Mouse (Mus musculus) megakaryocyte-erythroid progenitor cell, adult 5 weeks (primary cell): ENCODE data around the gene 6430531B16Rik. TPM values are rescaled to one million over a fixed set of nuclear protein-coding genes. Genes with fewer than 3 reads are reported as not detected.

Experiments used
- polyA plus RNA-seq: library from polyadenylated mRNA; stranded (reverse); fragments of >175 nt; gene quantifications from 2 replicates; pipeline ENCODE4 v1.2.3, GENCODE M21; 2012

Gene 6430531B16Rik
- 0.28 and 0.29 TPM in 2 replicates for polyA plus RNA-seq

DNA sequence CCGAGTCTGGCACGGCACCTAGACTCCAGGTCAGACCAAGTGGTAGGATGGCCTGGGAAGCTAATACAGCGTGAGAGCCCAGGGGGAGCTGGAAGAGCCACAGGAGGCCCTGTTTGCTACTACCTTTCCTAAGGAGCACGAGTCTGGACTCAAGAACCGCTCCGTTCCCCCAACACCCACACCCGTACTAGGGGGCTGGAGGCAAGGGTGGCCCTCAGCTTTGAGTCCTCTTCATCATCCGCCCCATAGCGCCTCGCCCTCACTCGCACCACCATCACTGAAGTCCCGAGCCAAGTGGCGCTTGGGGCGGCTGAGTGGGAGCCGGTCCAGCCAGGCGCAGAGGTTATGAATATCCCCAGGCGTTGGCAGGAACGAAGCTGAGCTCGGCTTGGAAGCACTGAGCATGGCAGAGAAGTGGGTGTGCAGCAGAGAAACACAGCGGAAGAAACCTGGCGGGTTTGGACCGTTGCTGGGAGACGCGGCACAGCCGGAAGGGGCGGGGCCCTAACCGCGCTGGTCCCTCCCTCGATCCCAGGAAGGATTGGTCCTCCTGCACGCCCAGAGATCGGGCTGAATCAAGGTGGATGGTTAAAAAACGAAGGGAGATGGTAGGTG lies at the start of gene 6430531B16Rik:
Gene 6430531B16Rik (minus strand): TSS at position 478 of the 615 bp plus-strand sequence.

DNA sequence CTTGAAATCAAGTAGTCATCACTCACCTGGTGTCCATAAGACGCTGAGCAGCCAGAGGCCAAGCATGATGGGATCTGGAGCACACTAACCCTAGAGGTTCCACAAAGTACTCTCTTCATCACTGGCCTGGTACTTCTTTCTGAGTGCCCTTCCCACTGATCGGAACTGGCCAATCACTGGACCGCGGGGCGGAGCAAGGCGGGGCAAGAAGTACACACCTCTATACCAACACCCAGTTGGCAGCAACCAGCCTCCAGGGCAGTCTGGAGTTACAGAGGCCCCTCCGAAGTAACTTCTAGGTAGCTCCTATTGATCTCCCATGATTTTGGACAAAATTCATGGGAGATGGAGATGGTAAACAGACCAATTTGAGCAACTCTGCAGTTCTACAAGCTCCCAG lies 13.9 kb upstream of the 6430531B16Rik start, which contains the start of gene Adam8:
Gene Adam8 (minus strand): TSS at position 157 of the 400 bp plus-strand sequence.

DNA sequence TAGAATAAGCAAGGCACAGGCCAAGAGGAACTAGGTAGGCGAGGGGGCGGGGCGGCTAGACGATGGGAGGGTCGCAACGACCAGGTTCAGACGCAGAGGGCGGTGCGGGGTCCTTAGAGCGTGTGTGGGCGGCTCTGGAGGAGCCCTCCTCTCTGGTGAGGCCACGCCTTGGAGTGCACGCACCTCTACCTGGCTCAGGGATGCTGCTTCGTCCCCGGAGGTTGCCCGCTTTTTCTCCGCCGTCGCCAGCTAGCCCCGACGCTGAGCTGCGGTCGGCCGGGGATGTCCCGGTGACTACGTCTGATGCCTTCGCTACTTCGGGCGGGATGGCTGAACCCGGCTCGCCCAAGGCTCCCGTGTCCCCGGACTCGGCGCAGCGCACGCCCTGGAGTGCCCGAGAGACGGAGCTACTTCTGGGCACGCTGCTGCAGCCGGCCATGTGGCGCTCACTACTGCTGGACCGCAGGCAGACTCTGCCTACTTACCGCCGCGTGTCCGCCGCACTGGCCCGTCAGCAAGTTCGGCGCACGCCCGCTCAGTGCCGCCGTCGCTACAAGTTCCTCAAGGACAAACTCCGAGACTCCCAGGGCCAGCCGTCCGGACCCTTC lies 34.8 kb downstream of the 6430531B16Rik start, which contains the start of gene Utf1:
Gene Utf1 (plus strand): TSS at position 116 of the 608 bp plus-strand sequence.

Other genes with a start within 250 kb of the 6430531B16Rik start
- not detected in 2 replicates for gene Adgra1, start 144.6 kb downstream of the 6430531B16Rik start, polyA plus RNA-seq
- not detected in 2 replicates for gene Kndc1, start 84.1 kb downstream of the 6430531B16Rik start, polyA plus RNA-seq
- 1.00 and 1.1 TPM in 2 replicates for gene Utf1, start 35.0 kb downstream of the 6430531B16Rik start, polyA plus RNA-seq
- gene Adam8, start 13.8 kb upstream of the 6430531B16Rik start, polyA plus RNA-seq, result 3.1 and 7.5 TPM in 2 replicates
- gene Zfp511, start 57.6 kb upstream of the 6430531B16Rik start, polyA plus RNA-seq, result 19.1 and 20.0 TPM in 2 replicates
- 8.3 and 8.4 TPM in 2 replicates for gene Tubgcp2, start 57.9 kb upstream of the 6430531B16Rik start, polyA plus RNA-seq
- not detected in 2 replicates for gene Msx3, start 70.3 kb upstream of the 6430531B16Rik start, polyA plus RNA-seq
- gene Caly, start 103.8 kb upstream of the 6430531B16Rik start, polyA plus RNA-seq, result 0.05 and 0.50 TPM in 2 replicates
- not detected in 2 replicates for gene Prap1, start 114.6 kb upstream of the 6430531B16Rik start, polyA plus RNA-seq
- gene Fuom, start 123.7 kb upstream of the 6430531B16Rik start, polyA plus RNA-seq, result 14.6 and 16.2 TPM in 2 replicates
- gene Paox, start 137.0 kb upstream of the 6430531B16Rik start, polyA plus RNA-seq, result 6.8 and 8.3 TPM in 2 replicates
- 7.4 and 8.2 TPM in 2 replicates for gene Echs1, start 137.7 kb upstream of the 6430531B16Rik start, polyA plus RNA-seq
- gene Mtg1, start 158.8 kb upstream of the 6430531B16Rik start, polyA plus RNA-seq, result 4.8 and 6.7 TPM in 2 replicates
- gene Sprn, start 176.1 kb upstream of the 6430531B16Rik start, polyA plus RNA-seq, result not detected in 2 replicates
- gene Olfr522, start 186.0 kb upstream of the 6430531B16Rik start, polyA plus RNA-seq, result not detected in 2 replicates
- not detected in 2 replicates for gene Olfr523, start 194.5 kb upstream of the 6430531B16Rik start, polyA plus RNA-seq
- gene Olfr524, start 227.2 kb upstream of the 6430531B16Rik start, polyA plus RNA-seq, result 0.02 TPM in 1 of 2 replicates, not detected in the other
- gene Cd163l1, start 239.5 kb upstream of the 6430531B16Rik start, polyA plus RNA-seq, result 0.18 TPM in 1 of 2 replicates, not detected in the other